Mouse (Mus musculus) megakaryocyte, embryonic 14.5 days (primary cell): Measurements from ENCODE around the gene Adamts20. TPM values are rescaled to one million over a fixed set of nuclear protein-coding genes. Genes with fewer than 3 reads are reported as not detected.

Experiments
- H3K27me3 ChIP-seq: replicated peaks from 2 replicates; pipeline ENCODE3; 2012; ENCODE audit warnings: inconsistent platforms
- H3K36me3 ChIP-seq: replicated peaks from 2 replicates; pipeline ENCODE3; 2012; ENCODE audit warnings: low read length, inconsistent platforms, mixed read lengths
- H3K4me1 ChIP-seq: 2 replicates; pipeline ENCODE4 v1.6.1; 2012; ENCODE audit warnings: inconsistent platforms
- H3K4me3 ChIP-seq: replicated peaks from 2 replicates; pipeline ENCODE3; 2012; ENCODE audit warnings: moderate library complexity, mild to moderate bottlenecking, inconsistent platforms
- H3K9me3 ChIP-seq: 2 replicates; pipeline ENCODE4 v1.6.1; 2012; ENCODE audit warnings: inconsistent platforms
- FLI1 ChIP-seq: IDR thresholded peaks from 2 replicates; pipeline ENCODE4 v1.6.1; 2012; ENCODE audit warnings: low read length, inconsistent platforms, mixed read lengths
- GATA1 ChIP-seq: IDR thresholded peaks from 3 replicates; pipeline ENCODE4 v1.6.1; 2012; ENCODE audit warnings: mixed read lengths, low read length, inconsistent platforms, borderline replicate concordance
- polyA plus RNA-seq: library from polyadenylated mRNA; stranded (reverse); fragments of >175 nt; gene quantifications from 2 replicates; pipeline ENCODE4 v1.2.3, GENCODE M21; 2012; ENCODE audit warnings: low replicate concordance; ENCODE audit not compliant: insufficient read depth

The Adamts20 gene
- polyA plus RNA-seq, 1 experiment = 0.39 TPM

DNA sequence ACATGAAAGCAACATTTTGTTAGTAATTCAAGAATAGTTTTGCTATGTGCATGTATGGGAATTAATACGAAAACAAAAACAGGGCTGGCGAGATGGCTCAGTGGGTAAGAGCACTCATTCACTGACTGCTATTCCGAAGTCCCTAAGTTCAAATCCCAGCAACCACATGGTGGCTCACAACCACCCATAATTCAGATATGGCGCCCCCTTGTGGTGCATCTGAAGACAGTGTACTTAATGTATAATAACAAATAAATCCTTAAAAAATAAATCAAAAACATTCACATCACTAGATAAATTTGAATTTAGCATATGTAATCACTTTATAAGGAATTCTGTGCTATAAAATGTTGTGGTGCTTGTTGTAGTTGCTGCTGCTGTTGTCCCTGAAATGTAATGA is 225.6 kb downstream of the Adamts20 start:
- no peaks in the 10 kb centered on the region for H3K4me1 ChIP-seq

DNA sequence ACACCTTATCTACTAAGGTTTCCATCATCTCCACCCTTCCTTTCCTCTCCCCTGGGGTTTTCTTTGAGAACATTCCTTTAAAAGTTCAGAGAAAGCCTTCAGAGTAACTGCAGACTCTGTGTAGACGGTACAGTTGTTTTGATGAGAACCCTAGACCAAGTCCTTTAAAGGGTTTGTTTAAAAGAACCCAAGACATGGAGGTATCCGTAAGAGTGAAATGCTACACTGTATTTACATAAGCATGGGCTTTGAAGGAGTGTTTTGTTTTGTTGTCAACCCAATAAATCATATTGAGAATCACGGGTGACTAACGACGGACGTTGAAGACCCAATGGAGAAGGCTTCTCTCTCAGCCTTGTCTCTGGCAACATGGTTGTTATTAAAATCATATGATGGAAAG is 226.1 kb downstream of the Adamts20 start:
- H3K4me1 ChIP-seq = no peaks in the 10 kb centered on the region
- no peaks in the 10 kb centered on the region for H3K9me3 ChIP-seq
- no peaks in the 10 kb centered on the region for H3K27me3 ChIP-seq
- no peaks in the 10 kb centered on the region for H3K36me3 ChIP-seq
- no peak for TF ChIP-seq GATA1
- no peak for TF ChIP-seq FLI1
- no peak overlapping the region for H3K4me3 ChIP-seq

More for the DNA sequence above, 225.6 kb downstream of the Adamts20 start:
- no peak for TF ChIP-seq FLI1
- no peak for TF ChIP-seq GATA1
- no peaks in the 10 kb centered on the region for H3K9me3 ChIP-seq
- H3K27me3 ChIP-seq = no peaks in the 10 kb centered on the region
- H3K36me3 ChIP-seq = no peaks in the 10 kb centered on the region
- no peak overlapping the region for H3K4me3 ChIP-seq

- no peaks in the 10 kb centered on the region for H3K4me1 ChIP-seq
- H3K27me3 ChIP-seq = no peaks in the 10 kb centered on the region
- no peaks in the 10 kb centered on the region for H3K9me3 ChIP-seq
- H3K36me3 ChIP-seq = no peaks in the 10 kb centered on the region
- no peak for TF ChIP-seq FLI1
- TF ChIP-seq GATA1 = no peak
- H3K4me3 ChIP-seq = no peak overlapping the region
Measured at GRCm38 (mm10) chr15:94238058-94238876, 227.0 kb downstream of the Adamts20 start.

- Histone ChIP-seq H3K4me3 (no peak overlapping the region), H3K4me1 (no peaks in the 10 kb centered on the region), H3K36me3 (no peaks in the 10 kb centered on the region), H3K27me3 (no peaks in the 10 kb centered on the region), H3K9me3 (no peaks in the 10 kb centered on the region)
- TF ChIP-seq GATA1 (no peak), FLI1 (no peak)
Measured at GRCm38 (mm10) chr15:94236726-94237125, 228.5 kb downstream of the Adamts20 start.

DNA sequence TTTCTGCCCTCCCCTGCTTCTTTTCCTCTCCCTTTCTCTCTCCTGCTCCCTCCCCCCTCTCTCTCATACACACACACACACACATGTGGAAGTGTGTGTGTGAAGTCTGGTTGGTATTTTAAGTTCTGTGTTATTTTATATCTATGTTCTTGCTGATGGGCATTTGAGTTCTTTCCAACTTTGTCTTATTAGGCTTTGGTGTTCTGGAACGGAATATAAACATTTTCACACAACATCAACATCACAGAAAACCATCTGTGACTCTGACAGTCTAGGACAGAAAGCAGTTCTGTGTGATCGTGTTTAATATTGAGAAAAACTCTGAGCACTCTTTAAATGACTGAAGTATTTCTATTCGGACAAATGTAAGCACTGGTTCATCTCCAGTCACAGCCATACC is 229.1 kb downstream of the Adamts20 start:
- TF ChIP-seq GATA1 (no peak), FLI1 (no peak)
- no peaks in the 10 kb centered on the region for H3K4me1 ChIP-seq
- no peaks in the 10 kb centered on the region for H3K9me3 ChIP-seq

DNA sequence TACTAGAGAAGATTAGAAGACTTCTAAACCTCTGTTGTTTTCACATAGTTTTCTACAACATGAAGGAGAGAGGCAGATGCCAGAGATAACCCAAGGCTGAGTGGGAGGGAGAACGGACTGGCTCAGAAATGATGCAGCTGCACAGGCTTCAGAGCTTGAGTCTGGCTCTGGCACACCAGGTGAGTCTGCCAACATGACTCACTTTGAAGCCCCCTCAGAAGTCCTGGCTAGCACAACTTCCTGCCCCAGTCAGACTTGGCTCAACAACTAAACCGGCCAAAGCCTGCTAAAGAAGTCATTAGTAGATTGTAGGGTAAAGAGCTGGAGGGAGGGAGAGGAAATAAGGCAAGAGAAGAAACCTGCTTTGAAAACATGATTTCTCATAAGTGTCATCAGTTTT is 230.0 kb downstream of the Adamts20 start:
- Histone ChIP-seq H3K9me3 (no peaks in the 10 kb centered on the region), H3K4me3 (no peak overlapping the region), H3K27me3 (no peaks in the 10 kb centered on the region), H3K4me1 (no peaks in the 10 kb centered on the region), H3K36me3 (no peaks in the 10 kb centered on the region)
- no peak for TF ChIP-seq GATA1
- TF ChIP-seq FLI1 = no peak

More for the DNA sequence above, 229.1 kb downstream of the Adamts20 start:
- H3K27me3 ChIP-seq = no peaks in the 10 kb centered on the region
- no peak overlapping the region for H3K4me3 ChIP-seq
- H3K36me3 ChIP-seq = no peaks in the 10 kb centered on the region

DNA sequence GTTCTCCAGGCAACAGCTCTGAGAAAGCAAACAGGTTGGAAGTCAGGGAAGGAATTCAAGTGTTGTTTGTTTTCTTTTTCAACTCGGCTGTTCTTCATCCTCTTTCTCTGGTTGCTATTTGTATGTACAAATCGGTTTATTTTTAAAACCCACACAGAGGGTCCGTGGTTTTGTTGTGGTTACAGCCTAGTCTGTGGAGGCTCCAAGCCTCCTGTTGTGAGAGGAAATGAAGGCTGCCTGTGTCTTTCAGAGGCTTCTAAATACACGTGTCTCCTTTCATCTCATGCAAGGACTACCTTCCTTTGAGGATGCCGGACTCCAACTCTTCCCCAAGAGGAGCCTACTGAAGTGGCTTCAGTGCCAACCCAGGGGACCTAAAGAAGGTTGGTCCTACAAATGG is 234.0 kb downstream of the Adamts20 start:
- H3K36me3 ChIP-seq = no peaks in the 10 kb centered on the region
- no peak for TF ChIP-seq GATA1
- no peak for TF ChIP-seq FLI1
- no peaks in the 10 kb centered on the region for H3K27me3 ChIP-seq
- no peaks in the 10 kb centered on the region for H3K4me1 ChIP-seq
- H3K9me3 ChIP-seq = peaks cover 11% of the 10 kb centered on the region
- no peak overlapping the region for H3K4me3 ChIP-seq

- Histone ChIP-seq H3K27me3 (no peaks in the 10 kb centered on the region), H3K36me3 (no peaks in the 10 kb centered on the region), H3K4me1 (no peaks in the 10 kb centered on the region), H3K9me3 (peaks cover 16% of the 10 kb centered on the region), H3K4me3 (no peak overlapping the region)
- TF ChIP-seq FLI1 (no peak), GATA1 (no peak)
Measured at GRCm38 (mm10) chr15:94227388-94227787, 237.8 kb downstream of the Adamts20 start.

DNA sequence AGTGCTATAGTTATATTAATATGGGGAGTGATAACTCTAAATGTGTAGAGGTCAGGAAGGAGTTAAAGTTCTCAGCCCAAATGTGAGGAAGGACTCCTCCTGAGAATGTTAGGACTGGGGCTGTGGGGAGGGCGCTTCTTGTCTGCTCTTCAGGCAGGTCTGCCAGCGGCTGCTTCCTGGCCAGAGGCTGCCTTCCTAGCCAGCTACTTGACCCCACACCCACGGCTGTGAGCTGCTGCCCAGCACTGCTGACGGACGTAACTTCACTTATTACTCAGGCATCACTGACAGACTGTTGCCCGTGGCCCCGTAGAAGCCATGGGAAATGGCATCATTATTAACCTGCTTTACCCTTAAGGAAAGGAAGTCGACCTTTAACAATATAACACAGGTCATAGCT is 242.1 kb downstream of the Adamts20 start:
- Histone ChIP-seq H3K27me3 (no peaks in the 10 kb centered on the region), H3K9me3 (peaks cover 16% of the 10 kb centered on the region), H3K36me3 (no peaks in the 10 kb centered on the region), H3K4me3 (no peak overlapping the region), H3K4me1 (no peaks in the 10 kb centered on the region)
- TF ChIP-seq GATA1 = no peak

GRCm38 (mm10) chr15:94220686-94221085 is 244.5 kb downstream of the Adamts20 start:
- no peaks in the 10 kb centered on the region for H3K36me3 ChIP-seq
- no peaks in the 10 kb centered on the region for H3K4me1 ChIP-seq
- H3K27me3 ChIP-seq = no peaks in the 10 kb centered on the region
- no peak for TF ChIP-seq GATA1
- TF ChIP-seq FLI1 = no peak
- no peak overlapping the region for H3K4me3 ChIP-seq
- H3K9me3 ChIP-seq = 0 out of 2 replicates have a peak, but pooled peaks cover 5% of the 10 kb centered on the region

Other genes starting within 250 kb of the Adamts20 start
- gene Pus7l, start 78.1 kb upstream of the Adamts20 start, polyA plus RNA-seq = 0.97 and 6.3 TPM in 2 replicates
- 0.95 and 5.6 TPM in 2 replicates for gene Irak4, start 78.2 kb upstream of the Adamts20 start, polyA plus RNA-seq
- gene Twf1, start 124.5 kb upstream of the Adamts20 start, polyA plus RNA-seq = 1.6 and 13.8 TPM in 2 replicates
- 0.18 TPM in 1 of 2 replicates, not detected in the other for gene Tmem117, start 163.8 kb upstream of the Adamts20 start, polyA plus RNA-seq